Mouse (Mus musculus): ENCODE data around the gene Lmntd1.

DNA sequence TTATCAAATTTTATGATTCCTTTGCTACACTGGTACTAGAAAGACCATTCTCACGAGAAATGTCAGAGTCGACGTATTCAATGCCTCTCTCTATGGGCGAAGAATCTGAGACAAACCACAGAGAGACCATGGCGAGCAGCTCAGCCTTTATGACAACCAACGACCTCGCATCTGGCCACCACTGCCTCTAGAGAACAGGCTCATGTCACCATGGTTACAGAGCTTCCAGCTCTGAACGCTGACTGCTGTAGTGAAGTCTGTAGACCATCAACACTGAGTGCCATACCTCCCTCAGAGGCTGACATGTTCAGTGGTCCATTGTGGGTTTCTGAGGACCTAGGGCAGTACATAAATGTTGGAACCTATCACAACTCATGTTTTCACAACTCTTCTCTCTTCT lies 180.2 kb downstream of the Lmntd1 start:
- TF ChIP-seq CTCF (IDR thresholded peaks at IDR 0.05; ENCODE audit: extremely low read depth, insufficient read length, insufficient replicate concordance, low read depth, low read length), result no peak
- no peak for TF ChIP-seq POLR2A (IDR thresholded peaks at IDR 0.05; ENCODE audit: low read depth, low read length)

Measured in small intestine, adult 2 months (tissue).